Mouse (Mus musculus) kidney, embryonic 16.5 days (tissue): ENCODE data around the gene Elf4. TPM values are rescaled to one million over a fixed set of nuclear protein-coding genes. Genes with fewer than 3 reads are reported as not detected.
"Not testable (repeated sequence)": the region's sequence is repeated elsewhere in the genome, so short reads cannot be mapped to it uniquely, and the experiment has no call there.

Experiments
- ATAC-seq: fragments of 200-750 bp; cut with Nextera tagmentation; 2 replicates; pipeline ENCODE4 v1.8.0; 2017; ENCODE audit warnings: moderate TSS enrichment; ENCODE audit not compliant: low FRiP score, low TSS enrichment
- H3K27ac ChIP-seq: fragments of 300-500 bp; sonication (generic); 2 replicates; pipeline ENCODE4 v1.5.1; 2014; ENCODE audit warnings: low read length
- H3K27me3 ChIP-seq: fragments of 300-500 bp; sonication (generic); 2 replicates; pipeline ENCODE4 v1.6.1; 2014; ENCODE audit warnings: low read length, control low read depth, mixed read lengths; ENCODE audit not compliant: insufficient read depth
- H3K36me3 ChIP-seq: fragments of 300-500 bp; sonication (generic); 2 replicates; pipeline ENCODE4 v1.6.1; 2014; ENCODE audit warnings: low read length, control low read depth, mixed read lengths; ENCODE audit not compliant: insufficient read depth
- H3K4me1 ChIP-seq: fragments of 300-500 bp; sonication (generic); 2 replicates; pipeline ENCODE4 v1.6.1; 2014; ENCODE audit warnings: low read length, control low read depth, mixed read lengths; ENCODE audit not compliant: insufficient read depth
- H3K4me2 ChIP-seq: fragments of 300-500 bp; sonication (generic); replicated peaks from 2 replicates; pipeline ENCODE4 v1.6.1; 2014; ENCODE audit warnings: low read depth, low read length
- H3K4me3 ChIP-seq: fragments of 300-500 bp; sonication (generic); 2 replicates; pipeline ENCODE4 v1.5.1; 2014; ENCODE audit warnings: mild to moderate bottlenecking, low read length
- H3K9ac ChIP-seq: fragments of 300-500 bp; sonication (generic); replicated peaks from 2 replicates; pipeline ENCODE4 v1.6.1; 2014; ENCODE audit warnings: low read length
- H3K9me3 ChIP-seq: fragments of 300-500 bp; sonication (generic); 2 replicates; pipeline ENCODE4 v1.6.1; 2016; ENCODE audit warnings: low read length, control low read depth
- WGBS: fragments of 180-500 bp; shearing (Covaris S2); extraction: QIAGEN DNeasy Blood & Tissue Kit; methylation state at CpG from one replicate; pipeline ENCODE4 v1.1.7; 2014; 5-methylcytosine and 5-hydroxymethylcytosine counted together
- polyA plus RNA-seq: library from polyadenylated mRNA; unstranded; fragments of >200 nt; fragmentation: Nextera tagmentation; extraction: Ambion mirVana; gene quantifications from 2 replicates; pipeline ENCODE4 v1.2.1, GENCODE M21; 2015

Gene Elf4
- polyA plus RNA-seq, 1 experiment from 2014 or later = 5.1 TPM

DNA sequence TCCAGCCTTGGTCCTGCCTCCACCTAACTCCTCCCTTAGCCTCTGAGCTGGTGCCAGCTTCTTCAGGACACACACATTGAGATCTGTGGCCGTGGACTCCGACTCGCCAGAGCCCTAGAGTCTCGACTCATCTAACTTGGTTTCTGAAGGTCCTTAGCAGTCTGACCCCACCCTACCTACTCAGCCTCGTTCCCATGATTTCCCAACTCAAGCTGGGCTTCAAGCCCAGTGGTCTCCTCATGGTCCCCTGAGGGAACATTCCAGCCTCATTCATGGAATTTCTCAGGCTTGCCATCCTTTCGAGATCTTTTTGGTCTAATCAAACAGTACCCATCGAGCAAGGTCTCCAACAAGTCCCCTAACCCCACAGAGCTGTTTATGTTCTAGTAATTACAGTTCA is 21.0 kb downstream of the Elf4 start:
- no peak for ATAC-seq
- 78% methylated on average over 7 of the region's 7 CpGs for WGBS
- no peak overlapping the region for H3K4me2 ChIP-seq
- H3K27ac ChIP-seq = no peak overlapping the region
- no peaks in the 10 kb centered on the region for H3K9me3 ChIP-seq
- peaks cover 2% of the 10 kb centered on the region; the same call in 1 of the 2 replicates for H3K4me1 ChIP-seq
- no peak overlapping the region for H3K9ac ChIP-seq
- H3K4me3 ChIP-seq = no peak overlapping the region
- H3K36me3 ChIP-seq = no peaks in the 10 kb centered on the region
- no peaks in the 10 kb centered on the region for H3K27me3 ChIP-seq

DNA sequence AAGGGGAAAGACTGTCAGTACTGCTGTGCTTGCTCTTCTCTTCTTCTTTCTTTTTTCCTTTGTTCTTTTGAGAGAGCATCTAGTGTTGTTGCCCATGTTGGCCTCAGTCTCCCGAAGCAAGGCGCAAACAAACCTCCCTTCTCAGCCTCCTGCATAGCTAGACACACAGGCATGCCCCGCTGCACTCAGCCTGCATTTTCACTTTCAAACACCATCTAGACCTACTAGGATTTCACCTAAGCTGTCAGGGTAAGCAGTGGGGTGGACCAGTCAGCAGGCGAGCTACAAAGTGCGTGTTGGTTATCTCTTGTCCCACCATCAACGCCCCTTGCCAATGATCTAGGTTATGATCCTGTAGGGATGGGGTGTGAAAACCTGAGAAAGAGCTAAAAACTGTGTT is 21.4 kb downstream of the Elf4 start:
- Histone ChIP-seq H3K4me2 (no peak overlapping the region), H3K27me3 (no peaks in the 10 kb centered on the region), H3K4me3 (no peak overlapping the region), H3K36me3 (no peaks in the 10 kb centered on the region), H3K4me1 (peaks cover 2% of the 10 kb centered on the region; the same call in 1 of the 2 replicates), H3K27ac (no peak overlapping the region), H3K9ac (no peak overlapping the region), H3K9me3 (no peaks in the 10 kb centered on the region)
- WGBS = 79% methylated on average over 6 of the region's 6 CpGs
- no peak for ATAC-seq

DNA sequence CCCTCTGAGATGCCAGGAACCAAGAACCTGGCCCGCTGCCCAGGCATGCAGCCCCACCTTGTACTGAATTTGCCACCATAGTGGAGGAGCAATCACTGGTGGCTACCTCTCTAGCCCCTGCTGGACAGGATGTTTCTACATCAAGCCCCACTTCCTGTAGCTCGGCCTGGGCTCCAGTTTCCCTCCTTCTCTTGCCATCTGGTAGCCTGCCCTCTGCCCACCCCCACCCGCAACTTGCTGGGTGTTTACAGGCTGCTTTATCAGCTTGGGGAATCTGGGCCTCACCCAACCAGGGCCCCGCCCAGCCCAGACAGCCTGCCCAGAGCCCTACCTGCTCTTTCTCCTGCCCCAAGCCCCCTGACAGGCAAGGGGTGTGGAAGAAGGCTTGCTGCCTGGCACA is 23.9 kb downstream of the Elf4 start:
- Histone ChIP-seq H3K4me3 (no peak overlapping the region), H3K9ac (no peak overlapping the region), H3K27me3 (no peaks in the 10 kb centered on the region), H3K4me1 (peaks cover 2% of the 10 kb centered on the region; the same call in 1 of the 2 replicates), H3K4me2 (no peak overlapping the region), H3K9me3 (no peaks in the 10 kb centered on the region), H3K27ac (no peak overlapping the region), H3K36me3 (no peaks in the 10 kb centered on the region)
- ATAC-seq = peak; percentile 54
- 52% methylated on average over 4 of the region's 4 CpGs for WGBS

DNA sequence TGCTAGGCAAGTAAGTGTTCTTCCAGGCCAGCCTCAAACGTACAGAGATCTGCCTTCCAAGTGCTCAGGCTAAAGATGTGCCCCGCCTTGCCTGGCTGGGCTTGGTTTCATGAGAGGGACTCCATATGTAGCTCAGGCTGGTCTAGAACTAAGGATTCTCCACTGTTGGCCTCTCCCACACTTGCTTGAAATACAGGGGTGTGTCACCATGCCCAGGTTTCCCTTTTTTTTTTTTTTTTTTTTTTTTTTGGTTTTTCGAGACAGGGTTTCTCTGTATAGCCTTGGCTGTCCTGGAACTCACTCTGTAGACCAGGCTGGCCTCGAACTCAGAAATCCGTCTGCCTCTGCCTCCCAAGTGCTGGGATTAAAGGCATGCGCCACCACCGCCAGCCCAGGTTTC is 26.9 kb downstream of the Elf4 start:
- not testable (repeated sequence) for H3K9me3 ChIP-seq, H3K4me3 ChIP-seq, H3K4me2 ChIP-seq, H3K27me3 ChIP-seq, H3K9ac ChIP-seq, ATAC-seq, H3K36me3 ChIP-seq, H3K27ac ChIP-seq
- peaks cover 11% of the 10 kb centered on the region; the same call in 1 of the 2 replicates for H3K4me1 ChIP-seq
- WGBS = 90% methylated on average over 6 of the region's 7 CpGs

DNA sequence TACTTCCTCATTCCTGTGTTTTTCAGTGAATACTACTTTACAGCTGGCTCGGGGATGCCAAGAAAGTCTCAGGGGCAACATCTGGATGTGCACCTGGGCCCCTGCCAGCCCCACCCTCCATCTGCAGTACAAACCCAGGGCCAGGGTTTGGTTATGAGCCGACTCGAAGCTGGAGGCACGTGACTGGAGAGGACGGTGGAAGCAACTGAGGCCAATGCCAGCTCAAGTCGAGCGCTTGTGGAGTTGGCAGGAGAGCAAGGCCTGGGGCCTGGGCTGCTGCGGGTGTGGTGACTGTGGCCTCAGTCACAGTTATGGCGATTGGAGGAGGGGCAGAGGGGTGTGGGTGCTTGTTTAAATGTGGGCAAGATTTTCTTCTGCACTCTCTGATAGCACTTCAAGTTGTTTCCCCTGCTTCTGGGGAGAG is 27.4 kb downstream of the Elf4 start:
- Histone ChIP-seq H3K9me3 (no peaks in the 10 kb centered on the region), H3K27me3 (no peaks in the 10 kb centered on the region), H3K4me2 (no peak overlapping the region), H3K9ac (no peak overlapping the region), H3K27ac (no peak overlapping the region), H3K4me1 (peaks cover 11% of the 10 kb centered on the region; the same call in 1 of the 2 replicates), H3K36me3 (no peaks in the 10 kb centered on the region), H3K4me3 (no peak overlapping the region)
- 81% methylated on average over 9 of the region's 9 CpGs for WGBS
- no peak for ATAC-seq

DNA sequence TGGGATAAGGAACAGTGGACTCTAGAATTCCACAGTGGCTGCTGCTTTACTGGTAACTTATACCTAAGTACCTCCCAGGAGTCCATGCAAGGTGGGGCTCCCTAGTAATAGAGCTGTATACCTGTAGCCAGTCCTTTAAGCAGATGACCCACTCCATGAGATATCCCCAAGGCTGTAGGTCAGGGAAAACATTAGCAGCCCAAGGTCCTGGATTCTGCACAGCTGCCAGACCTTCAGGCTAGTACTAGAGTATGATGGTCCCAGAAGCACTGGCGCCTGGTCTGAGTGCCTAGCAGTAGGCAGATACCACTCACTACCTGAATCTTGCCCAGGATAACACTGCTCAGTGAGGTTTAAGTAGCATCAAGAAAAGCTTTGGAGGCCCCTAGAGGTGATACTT is 28.7 kb downstream of the Elf4 start:
- Histone ChIP-seq H3K9me3 (no peaks in the 10 kb centered on the region), H3K27me3 (no peaks in the 10 kb centered on the region), H3K36me3 (no peaks in the 10 kb centered on the region), H3K4me3 (no peak overlapping the region), H3K4me2 (no peak overlapping the region), H3K27ac (no peak overlapping the region), H3K4me1 (peaks cover 10% of the 10 kb centered on the region; the same call in 1 of the 2 replicates), H3K9ac (no peak overlapping the region)
- ATAC-seq = no peak
- 97% methylated on average over 1 of the region's 1 CpGs for WGBS

DNA sequence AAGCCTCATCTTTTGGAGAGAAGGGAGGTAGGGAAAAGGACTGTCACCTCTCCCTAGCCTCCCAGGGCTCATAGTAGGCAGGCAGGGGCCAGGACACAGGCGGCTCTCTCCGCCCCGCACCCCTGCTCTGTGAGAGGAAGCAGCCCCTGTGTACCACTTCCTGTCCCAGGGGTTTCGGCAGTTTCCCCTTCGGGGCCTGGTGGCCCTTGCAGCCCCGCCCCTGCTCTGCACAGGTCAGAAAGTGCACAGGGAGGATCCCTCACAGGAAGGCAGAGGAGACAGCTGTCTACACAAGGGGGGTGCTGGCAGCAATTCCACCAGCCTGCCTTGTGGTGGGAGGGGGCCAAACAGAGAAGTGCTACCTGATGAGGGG is 29.4 kb downstream of the Elf4 start:
- ATAC-seq = peak; percentile 77
- H3K4me1 ChIP-seq = peaks cover 9% of the 10 kb centered on the region; the same call in 1 of the 2 replicates
- H3K27ac ChIP-seq = no peak overlapping the region
- H3K9ac ChIP-seq = no peak overlapping the region
- no peak overlapping the region for H3K4me3 ChIP-seq
- 32% methylated on average over 6 of the region's 6 CpGs for WGBS
- H3K4me2 ChIP-seq = no peak overlapping the region
- H3K27me3 ChIP-seq = no peaks in the 10 kb centered on the region
- no peaks in the 10 kb centered on the region for H3K9me3 ChIP-seq
- no peaks in the 10 kb centered on the region for H3K36me3 ChIP-seq

DNA sequence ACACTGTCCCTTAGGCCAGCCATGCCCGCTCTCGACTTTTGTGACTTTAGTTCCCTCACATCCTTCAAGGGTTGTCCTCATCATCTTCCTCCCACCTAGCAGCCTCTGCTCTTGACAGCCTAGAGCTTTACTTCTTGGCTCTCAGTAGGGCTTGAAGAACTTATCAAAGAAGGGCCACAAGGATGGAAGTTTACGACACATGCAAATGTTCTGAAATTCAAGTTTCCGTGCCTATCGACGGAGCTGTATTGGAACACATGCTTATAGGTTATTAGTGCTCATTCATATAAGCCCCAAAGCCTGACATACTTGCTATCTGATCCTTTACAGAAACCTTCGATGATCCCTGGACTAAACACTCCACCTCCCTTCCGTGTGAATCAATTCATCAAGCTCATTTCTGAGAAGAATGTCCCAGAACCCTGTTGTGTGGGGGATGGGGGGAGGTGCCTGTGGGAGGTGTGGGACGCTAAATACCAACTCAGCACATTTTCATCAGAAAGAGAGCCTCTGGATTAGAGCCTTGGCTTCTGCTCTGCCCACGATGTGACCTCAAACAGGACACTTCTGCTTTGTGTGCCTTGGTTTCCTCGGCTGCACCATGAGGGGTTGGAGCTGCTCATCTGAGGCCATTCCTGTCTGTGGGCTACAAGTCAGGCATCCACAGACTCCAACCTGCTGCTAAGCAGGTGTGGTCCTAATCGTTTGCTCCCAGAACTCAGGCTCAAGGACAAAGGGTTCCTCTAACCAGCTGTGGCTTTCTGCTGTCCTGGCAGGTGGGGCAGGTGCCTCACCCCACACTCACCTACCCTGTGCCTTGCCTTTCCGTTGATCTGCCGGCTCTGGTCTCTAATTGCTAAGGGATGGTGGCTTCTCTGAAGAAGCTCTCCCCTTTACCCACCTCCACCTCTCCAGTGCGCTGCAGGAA is 30.1 kb downstream of the Elf4 start:
- 59% methylated on average over 15 of the region's 15 CpGs for WGBS
- no peak overlapping the region for H3K4me3 ChIP-seq
- no peaks in the 10 kb centered on the region for H3K27me3 ChIP-seq
- H3K27ac ChIP-seq = no peak overlapping the region
- no peaks in the 10 kb centered on the region for H3K9me3 ChIP-seq
- H3K4me1 ChIP-seq = peaks cover 9% of the 10 kb centered on the region; the same call in 1 of the 2 replicates
- no peak overlapping the region for H3K4me2 ChIP-seq
- no peak for ATAC-seq
- no peak overlapping the region; the same call in 1 of the 2 replicates for H3K9ac ChIP-seq
- H3K36me3 ChIP-seq = no peaks in the 10 kb centered on the region

DNA sequence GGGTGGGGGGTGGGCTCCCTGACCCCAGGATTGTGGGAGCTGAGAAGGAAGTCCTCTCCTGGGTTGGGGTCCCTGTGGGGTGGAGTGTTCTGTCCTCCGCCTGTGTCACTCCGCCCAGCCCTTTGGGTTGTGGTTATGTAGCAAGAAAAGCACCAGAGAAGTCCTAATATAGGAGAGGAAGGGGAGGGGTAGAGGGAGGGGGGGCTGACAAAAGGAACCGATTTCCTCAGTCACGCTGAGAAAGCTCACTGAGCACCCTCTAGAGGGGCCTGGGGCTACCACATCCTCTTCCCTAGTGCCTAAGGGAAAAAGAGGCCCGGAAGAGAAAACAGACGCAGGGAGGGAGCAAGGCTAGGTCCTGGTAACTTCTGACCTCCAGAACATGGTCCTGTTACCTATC is 33.4 kb downstream of the Elf4 start:
- 52% methylated on average over 6 of the region's 6 CpGs for WGBS
- Histone ChIP-seq H3K9ac (no peak overlapping the region), H3K27me3 (no peaks in the 10 kb centered on the region), H3K9me3 (no peaks in the 10 kb centered on the region), H3K36me3 (no peaks in the 10 kb centered on the region), H3K4me3 (no peak overlapping the region), H3K4me2 (no peak overlapping the region), H3K4me1 (peaks cover 9% of the 10 kb centered on the region; the same call in 1 of the 2 replicates), H3K27ac (peak overlapping the region; percentile 46; the same call in 1 of the 2 replicates)
- ATAC-seq = no peak

DNA sequence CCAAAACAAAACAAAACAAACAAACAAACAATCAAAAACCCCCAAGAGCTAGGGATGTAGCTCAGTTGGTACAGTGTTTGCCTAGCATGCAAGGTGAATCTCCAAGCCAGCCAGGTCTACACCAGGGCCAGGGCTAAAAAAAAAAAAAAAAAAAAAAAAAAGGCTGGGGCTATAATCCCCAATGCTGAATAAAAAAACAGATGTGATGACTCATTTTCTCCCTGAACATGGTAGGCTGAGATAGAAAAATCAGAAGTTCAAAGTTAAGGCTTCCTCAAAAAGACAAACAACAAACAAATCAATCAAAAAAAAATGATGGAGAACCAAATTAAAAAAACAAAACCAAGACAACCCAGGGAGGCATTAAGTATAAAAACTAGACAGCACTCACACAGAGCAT is 33.8 kb downstream of the Elf4 start:
- ATAC-seq = no peak
- H3K36me3 ChIP-seq = no peaks in the 10 kb centered on the region
- H3K27me3 ChIP-seq = no peaks in the 10 kb centered on the region
- H3K9me3 ChIP-seq = no peaks in the 10 kb centered on the region
- H3K9ac ChIP-seq = no peak overlapping the region
- H3K4me2 ChIP-seq = no peak overlapping the region
- H3K27ac ChIP-seq = no peak overlapping the region
- peaks cover 9% of the 10 kb centered on the region; the same call in 1 of the 2 replicates for H3K4me1 ChIP-seq
- H3K4me3 ChIP-seq = no peak overlapping the region
